Mouse (Mus musculus): Measurements from ENCODE around the gene Fen1. TPM values are rescaled to one million over a fixed set of nuclear protein-coding genes. Genes with fewer than 3 reads are reported as not detected.
"Not testable (repeated sequence)": the region's sequence is repeated elsewhere in the genome, so short reads cannot be mapped to it uniquely, and the experiment has no call there.

Gene Fen1
- total RNA-seq, 2 experiments from 2014 or later = 12.1 to 14.1 TPM

- DNase-seq (ENCODE audit: low spot score in 2 of 2) = peak; percentile 90 to 97
These were observed 21.2 kb downstream of the Fen1 start, which contains the start of gene Fads1 for GRCm38 (mm10) chr19:10182670-10183298. Gene Fads1, plus strand, starts transcription at chr19:10182888.

GRCm38 (mm10) chr19:10182142-10182541 lies 21.8 kb downstream of the Fen1 start:
- no peak for DNase-seq (ENCODE audit: low spot score in 2 of 2)

GRCm38 (mm10) chr19:10181225-10181624 lies 22.7 kb downstream of the Fen1 start:
- DNase-seq (ENCODE audit: low spot score in 2 of 2) = no peak

GRCm38 (mm10) chr19:10176941-10177372 lies 27.0 kb downstream of the Fen1 start:
- DNase-seq (ENCODE audit: low spot score in 2 of 2) = no peak

GRCm38 (mm10) chr19:10176477-10176876 lies 27.5 kb downstream of the Fen1 start:
- DNase-seq (ENCODE audit: low spot score in 2 of 2) = no peak

GRCm38 (mm10) chr19:10174956-10175355 lies 29.0 kb downstream of the Fen1 start:
- DNase-seq (ENCODE audit: low spot score in 2 of 2) = no peak

- no peak for DNase-seq (ENCODE audit: low spot score in 2 of 2)
These were observed 30.0 kb downstream of the Fen1 start for GRCm38 (mm10) chr19:10173844-10174539.

GRCm38 (mm10) chr19:10173116-10173718 lies 30.8 kb downstream of the Fen1 start:
- DNase-seq (ENCODE audit: low spot score in 2 of 2) = no peak

- peak; percentile 40 to 57 for DNase-seq (ENCODE audit: low spot score in 2 of 2)
These were observed 32.1 kb downstream of the Fen1 start for GRCm38 (mm10) chr19:10171846-10172245.

- no peak for DNase-seq (ENCODE audit: low spot score in 2 of 2)
These were observed 32.6 kb downstream of the Fen1 start for GRCm38 (mm10) chr19:10171359-10171758.

- no peak for DNase-seq (ENCODE audit: low spot score in 2 of 2)
These were observed 33.5 kb downstream of the Fen1 start for GRCm38 (mm10) chr19:10170466-10170865.

- DNase-seq (ENCODE audit: low spot score in 2 of 2) = not testable (repeated sequence)
These were observed 34.2 kb downstream of the Fen1 start for GRCm38 (mm10) chr19:10169692-10170330.

GRCm38 (mm10) chr19:10169179-10169578 lies 34.8 kb downstream of the Fen1 start:
- DNase-seq (ENCODE audit: low spot score in 2 of 2) = no peak

- no peak for DNase-seq (ENCODE audit: low spot score in 2 of 2)
These were observed 35.5 kb downstream of the Fen1 start for GRCm38 (mm10) chr19:10168441-10168840.

- no peak for DNase-seq (ENCODE audit: low spot score in 2 of 2)
These were observed 36.0 kb downstream of the Fen1 start for GRCm38 (mm10) chr19:10167951-10168350.

GRCm38 (mm10) chr19:10167112-10167511 lies 36.9 kb downstream of the Fen1 start:
- DNase-seq (ENCODE audit: low spot score in 2 of 2) = no peak

GRCm38 (mm10) chr19:10165928-10166327 lies 38.0 kb downstream of the Fen1 start:
- DNase-seq (ENCODE audit: low spot score in 2 of 2) = not testable (repeated sequence)

- DNase-seq (ENCODE audit: low spot score in 2 of 2) = no peak
These were observed 40.1 kb downstream of the Fen1 start for GRCm38 (mm10) chr19:10163896-10164295.

GRCm38 (mm10) chr19:10157725-10158124 lies 46.2 kb downstream of the Fen1 start:
- DNase-seq (ENCODE audit: low spot score in 2 of 2) = no peak

GRCm38 (mm10) chr19:10149189-10149588 lies 54.8 kb downstream of the Fen1 start:
- no peak for DNase-seq (ENCODE audit: low spot score in 2 of 2)

Data from left cerebral cortex, adult 18-20 months (tissue).